Mouse (Mus musculus) CH12.LX (cell line): ENCODE results near the gene Kdelr1. TPM values are rescaled to one million over a fixed set of nuclear protein-coding genes. Genes with fewer than 3 reads are reported as not detected.
A peak's percentile ranks its signal among the peaks of the same experiment; 100 is the strongest.

Experiments
- DNase-seq: peaks from one replicate; pipeline ENCODE4 v3.0.0-alpha.2; 2013; ENCODE audit errors: extremely low read depth
- H3K27ac ChIP-seq: 2 replicates; pipeline ENCODE4 v1.5.1; 2012; ENCODE audit warnings: low read depth, mild to moderate bottlenecking, control low read depth, moderate library complexity; ENCODE audit not compliant: insufficient read depth
- H3K27me3 ChIP-seq: replicated peaks from 2 replicates; pipeline ENCODE3; 2012; ENCODE audit warnings: inconsistent platforms
- H3K36me3 ChIP-seq, 2 experiments: replicated peaks in 1 of 2; 2 replicates each; pipeline versions ENCODE3 to v1.6.1; 2012; ENCODE audit warnings: inconsistent platforms in 1 of 2, low read length in 1 of 2, mild to moderate bottlenecking in 1 of 2, mixed read lengths in 1 of 2, moderate library complexity in 1 of 2; ENCODE audit not compliant: control insufficient read depth in 1 of 2, insufficient read depth in 1 of 2
- H3K4me1 ChIP-seq, 2 experiments: 2 replicates each; pipeline ENCODE4 v1.6.1; 2012; ENCODE audit warnings: inconsistent platforms in 1 of 2, moderate library complexity in 1 of 2; ENCODE audit not compliant: insufficient read depth in 2 of 2, control insufficient read depth in 1 of 2
- H3K4me2 ChIP-seq: 2 replicates; pipeline ENCODE4 v1.6.1; 2012; ENCODE audit warnings: low read depth, mild to moderate bottlenecking, control low read depth; ENCODE audit not compliant: poor library complexity, insufficient read depth, severe bottlenecking
- H3K4me3 ChIP-seq, 3 experiments: fragments of 150-350 bp in 1 of 3; sonication (generic) in 1 of 3; replicated peaks in 1 of 3; 2 replicates each; pipeline versions ENCODE3 to v1.5.1; 2011 to 2012; ENCODE audit warnings: low read depth in 2 of 3, low read length in 2 of 3, mild to moderate bottlenecking in 2 of 3, moderate library complexity in 2 of 3, control low read depth in 1 of 3, improper control_type of control experiment in 1 of 3, inconsistent platforms in 1 of 3, mixed read lengths in 1 of 3; ENCODE audit not compliant: poor library complexity in 1 of 3
- H3K79me2 ChIP-seq: replicated peaks from 2 replicates; pipeline ENCODE4 v1.6.1; 2012; ENCODE audit warnings: mild to moderate bottlenecking, moderate library complexity; ENCODE audit not compliant: control insufficient read depth, poor library complexity, insufficient read depth, severe bottlenecking; ENCODE audit errors: extremely low read depth
- H3K9ac ChIP-seq: 2 replicates; pipeline ENCODE4 v1.6.1; 2012; ENCODE audit warnings: low read depth, mild to moderate bottlenecking, control low read depth, moderate library complexity; ENCODE audit not compliant: insufficient read depth
- H3K9me3 ChIP-seq: replicated peaks from 2 replicates; pipeline ENCODE3; 2012; ENCODE audit warnings: low read length, inconsistent platforms, mixed read lengths
- BHLHE40 ChIP-seq: IDR thresholded peaks from 2 replicates; pipeline ENCODE4 v1.6.1; 2011; ENCODE audit warnings: mild to moderate bottlenecking, low read depth, low read length, improper control_type of control experiment
- CHD1 ChIP-seq: IDR thresholded peaks from 2 replicates; pipeline ENCODE4 v1.6.1; 2012; ENCODE audit warnings: low read depth, low read length, improper control_type of control experiment, inconsistent platforms
- CHD2 ChIP-seq: IDR thresholded peaks from 2 replicates; pipeline ENCODE4 v1.6.1; 2011; ENCODE audit warnings: low read length, improper control_type of control experiment
- E2F4 ChIP-seq: IDR thresholded peaks from 2 replicates; pipeline ENCODE4 v1.6.1; 2011; ENCODE audit warnings: low read depth, low read length, improper control_type of control experiment; ENCODE audit not compliant: insufficient replicate concordance
- ELF1 ChIP-seq: IDR thresholded peaks from 2 replicates; pipeline ENCODE4 v1.6.1; 2014; ENCODE audit warnings: low read depth, mild to moderate bottlenecking, inconsistent platforms, low read length, improper control_type of control experiment
- ETS1 ChIP-seq: conservative IDR thresholded peaks from 2 replicates; pipeline ENCODE4 v1.6.1; 2012; ENCODE audit warnings: low read depth, mild to moderate bottlenecking, inconsistent platforms, low read length, improper control_type of control experiment, moderate library complexity
- GABPA ChIP-seq: IDR thresholded peaks from 2 replicates; pipeline ENCODE4 v1.6.1; 2012; ENCODE audit warnings: low read depth, low read length, improper control_type of control experiment, inconsistent platforms; ENCODE audit not compliant: insufficient replicate concordance
- IRF4 ChIP-seq: IDR thresholded peaks from 2 replicates; pipeline ENCODE4 v1.6.1; 2014; ENCODE audit warnings: low read depth, mild to moderate bottlenecking, inconsistent platforms, low read length, improper control_type of control experiment
- JUN ChIP-seq: IDR thresholded peaks from 2 replicates; pipeline ENCODE4 v1.6.1; 2011; ENCODE audit warnings: low read depth, mild to moderate bottlenecking, low read length, improper control_type of control experiment, moderate library complexity; ENCODE audit not compliant: insufficient read depth
- JUND ChIP-seq: conservative IDR thresholded peaks from 2 replicates; pipeline ENCODE4 v1.6.1; 2011; ENCODE audit warnings: low read depth, low read length, improper control_type of control experiment
- KAT2A ChIP-seq: IDR thresholded peaks from 2 replicates; pipeline ENCODE4 v1.6.1; 2012; ENCODE audit warnings: low read length, improper control_type of control experiment, inconsistent platforms; ENCODE audit not compliant: insufficient replicate concordance
- MAX ChIP-seq: IDR thresholded peaks from 2 replicates; pipeline ENCODE4 v1.6.1; 2011; ENCODE audit warnings: low read length, improper control_type of control experiment
- MAZ ChIP-seq: IDR thresholded peaks from 2 replicates; pipeline ENCODE4 v1.6.1; 2012; ENCODE audit warnings: low read depth, mild to moderate bottlenecking, inconsistent platforms, low read length, improper control_type of control experiment, moderate library complexity
- MXI1 ChIP-seq: IDR thresholded peaks from 2 replicates; pipeline ENCODE4 v1.6.1; 2011; ENCODE audit warnings: mild to moderate bottlenecking, low read depth, low read length, improper control_type of control experiment
- MYC ChIP-seq: IDR thresholded peaks from 2 replicates; pipeline ENCODE4 v1.6.1; 2011; ENCODE audit warnings: low read depth, mild to moderate bottlenecking, improper control_type of control experiment, low read length
- NELFE ChIP-seq: IDR thresholded peaks from 2 replicates; pipeline ENCODE4 v1.6.1; 2011; ENCODE audit warnings: low read depth, low read length, improper control_type of control experiment
- NRF1 ChIP-seq: IDR thresholded peaks from 2 replicates; pipeline ENCODE4 v1.6.1; 2014; ENCODE audit warnings: low read depth, mild to moderate bottlenecking, inconsistent platforms, low read length, improper control_type of control experiment, moderate library complexity
- RAD21 ChIP-seq: IDR thresholded peaks from 2 replicates; pipeline ENCODE4 v1.6.1; 2011; ENCODE audit warnings: low read depth, mild to moderate bottlenecking, low read length, improper control_type of control experiment, moderate library complexity
- RCOR1 ChIP-seq: conservative IDR thresholded peaks from 2 replicates; pipeline ENCODE4 v1.6.1; 2012; ENCODE audit warnings: low read depth, mild to moderate bottlenecking, inconsistent platforms, low read length, improper control_type of control experiment
- SMC3 ChIP-seq: IDR thresholded peaks from 2 replicates; pipeline ENCODE4 v1.6.1; 2011; ENCODE audit warnings: low read depth, low read length, improper control_type of control experiment
- TCF12 ChIP-seq: IDR thresholded peaks from 2 replicates; pipeline ENCODE4 v1.6.1; 2014; ENCODE audit warnings: low read depth, mild to moderate bottlenecking, inconsistent platforms, low read length, improper control_type of control experiment
- UBTF ChIP-seq: IDR thresholded peaks from 2 replicates; pipeline ENCODE4 v1.6.1; 2012; ENCODE audit warnings: low read depth, mild to moderate bottlenecking, inconsistent platforms, low read length, improper control_type of control experiment, moderate library complexity
- USF1 ChIP-seq: IDR thresholded peaks from 2 replicates; pipeline ENCODE4 v1.6.1; 2014; ENCODE audit warnings: low read depth, mild to moderate bottlenecking, inconsistent platforms, low read length, improper control_type of control experiment
- ZC3H11A ChIP-seq: IDR thresholded peaks from 2 replicates; pipeline ENCODE4 v1.6.1; 2012; ENCODE audit warnings: low read depth, mild to moderate bottlenecking, inconsistent platforms, low read length, improper control_type of control experiment
- ZKSCAN1 ChIP-seq: IDR thresholded peaks from 2 replicates; pipeline ENCODE4 v1.6.1; 2012; ENCODE audit warnings: low read depth, inconsistent platforms, low read length, improper control_type of control experiment, borderline replicate concordance
- ZMIZ1 ChIP-seq: IDR thresholded peaks from 2 replicates; pipeline ENCODE4 v1.6.1; 2012; ENCODE audit warnings: low read depth, mild to moderate bottlenecking, inconsistent platforms, low read length, improper control_type of control experiment
- ZNF384 ChIP-seq: IDR thresholded peaks from 2 replicates; pipeline ENCODE4 v1.6.1; 2012; ENCODE audit warnings: low read depth, low read length, improper control_type of control experiment, inconsistent platforms
- dilution Hi-C: fragments of 300-500 bp; cut with MboI; formaldehyde crosslinking; loops from 2 replicates; pipeline ENCODE4 v1.14.3; 2020; ENCODE audit warnings: low sequenced_read_pairs; ENCODE audit not compliant: extremely low pct_unique_long_range_greater_than_20kb, extremely low pct_ligation_motif_present
- in situ Hi-C: fragments of 300-500 bp; cut with MboI; formaldehyde crosslinking; loops from 3 replicates; pipeline ENCODE4 v1.14.3; 2019; ENCODE audit warnings: low sequenced_read_pairs, low pct_ligation_motif_present, low pct_unique_long_range_greater_than_20kb, mixed read lengths
- polyA plus RNA-seq: library from polyadenylated mRNA; unstranded; fragments of >175 nt; gene quantifications from 2 replicates; pipeline ENCODE4 v1.2.1, GENCODE M21; 2012; ENCODE audit warnings: low read depth; ENCODE audit not compliant: insufficient read length
- total RNA-seq, 2 experiments: library from RNA; depleted of rRNA; stranded (reverse); fragments of 300-350 nt in 1 of 2; fragments of >200 nt in 1 of 2; gene quantifications; 2 replicates each; pipeline ENCODE4 v1.2.3; 2012 to 2014

The Kdelr1 gene
- total and polyA plus RNA-seq, 3 experiments = 59.7 to 80.5 (median 66.9) TPM

DNA sequence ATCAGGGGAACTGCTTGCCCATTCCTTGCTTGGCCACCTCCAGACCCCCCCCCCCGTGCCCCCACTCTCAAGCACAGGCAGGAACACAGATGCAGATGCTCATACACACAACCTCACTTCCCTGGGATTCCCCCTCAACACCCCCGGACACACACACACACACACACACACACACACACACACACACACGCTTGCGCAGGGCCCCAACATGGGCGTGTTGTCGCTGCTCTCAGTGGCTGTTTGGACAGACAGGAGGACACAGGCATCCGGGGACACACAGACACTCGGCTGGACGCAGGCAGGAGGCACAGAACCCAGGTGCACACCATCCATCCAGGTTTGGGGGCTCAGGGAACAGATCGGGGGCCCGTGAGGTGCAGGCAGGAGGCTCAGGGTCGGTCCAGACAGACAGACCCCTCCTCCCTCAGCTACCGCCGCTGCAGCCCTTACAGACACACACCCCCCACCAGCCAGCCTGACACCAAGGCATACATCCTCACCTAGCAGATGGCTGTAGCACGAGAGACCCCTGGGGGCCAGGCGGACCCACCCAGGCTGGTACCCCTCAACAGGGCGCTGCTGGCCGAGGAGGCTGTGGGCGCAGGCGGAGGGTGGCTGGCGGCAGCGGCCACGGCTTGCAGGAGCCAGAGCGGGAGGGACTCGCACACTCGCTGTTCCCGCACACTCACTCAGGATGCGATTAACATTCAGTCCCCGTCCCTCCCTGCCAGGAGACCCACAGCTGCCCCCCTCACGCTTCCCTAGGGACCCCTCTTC is 2.1 kb upstream of the Kdelr1 start:
- peak overlapping the region; percentile 27; the same call in 1 of the 2 replicates for H3K4me2 ChIP-seq
- dilution Hi-C loops = no loop called here
- peaks cover 24% of the 10 kb centered on the region for H3K79me2 ChIP-seq
- peaks cover 19 to 25% of the 10 kb centered on the region in 2 experiments for H3K4me1 ChIP-seq
- peaks cover 6% of the 10 kb centered on the region for H3K9me3 ChIP-seq
- H3K4me3 ChIP-seq = peak overlapping the region in 1 of 3 experiments; percentile 7
- peaks cover 7 to 12% of the 10 kb centered on the region in 2 experiments for H3K36me3 ChIP-seq
- no peak overlapping the region for H3K9ac ChIP-seq
- peak; percentile 65 for TF ChIP-seq NRF1
- no peak for TF ChIP-seq TCF12
- in situ Hi-C loops = loop anchor here (5.0 kb wide), 1 partner anchor 72 kb away; no protein-coding TSS in a partner anchor
- no peak for DNase-seq
- no peak overlapping the region for H3K27ac ChIP-seq
- H3K27me3 ChIP-seq = peaks cover 35% of the 10 kb centered on the region

GRCm38 (mm10) chr7:45873061-45873947 is 732 bp downstream of the Kdelr1 start:
- dilution Hi-C loops = no loop called here
- peaks cover 24% of the 10 kb centered on the region for H3K79me2 ChIP-seq
- TF ChIP-seq IRF4 (no peak; the same call in 1 of the 2 replicates), GABPA (no peak), ZNF384 (no peak), JUN (no peak), JUND (no peak), MAZ (0 out of 2 replicates have a peak, but pooled peaks have one; percentile 31), RAD21 (no peak), UBTF (peak; percentile 100), ZMIZ1 (no peak), BHLHE40 (0 out of 2 replicates have a peak, but pooled peaks have one; percentile 6), MAX (no peak), E2F4 (no peak), KAT2A (no peak), SMC3 (no peak), USF1 (no peak), ZC3H11A (no peak), ETS1 (no peak), MXI1 (no peak), ZKSCAN1 (peak; percentile 24; the same call in 1 of the 2 replicates), CHD1 (peak; percentile 94; the same call in 1 of the 2 replicates), RCOR1 (no peak), MYC (no peak), CHD2 (no peak), ELF1 (no peak), NELFE (no peak), NRF1 (no peak)

More at GRCm38 (mm10) chr7:45873061-45873947, 732 bp downstream of the Kdelr1 start:
- peak overlapping the region; percentile 72 to 88 (median 86) for H3K4me3 ChIP-seq
- peaks cover 23 to 44% of the 10 kb centered on the region in 2 experiments for H3K4me1 ChIP-seq
- in situ Hi-C loops = loop anchor here (5.0 kb wide), 1 partner anchor 69 kb away; no protein-coding TSS in a partner anchor
- DNase-seq = peak; percentile 31
- peak overlapping the region; percentile 62 for H3K27ac ChIP-seq
- no peaks in the 10 kb centered on the region for H3K9me3 ChIP-seq
- H3K9ac ChIP-seq = peak overlapping the region; percentile 99
- H3K36me3 ChIP-seq = peaks cover 22 to 35% of the 10 kb centered on the region in 2 experiments
- peak overlapping the region; percentile 31 for H3K4me2 ChIP-seq
- peaks cover 11% of the 10 kb centered on the region for H3K27me3 ChIP-seq
